Mouse (Mus musculus) midbrain, embryonic 13.5 days (tissue): Measurements from ENCODE around the gene Ckap2. TPM values are rescaled to one million over a fixed set of nuclear protein-coding genes. Genes with fewer than 3 reads are reported as not detected.

Experiments
- ATAC-seq: fragments of 200-750 bp; cut with Nextera tagmentation; 2 replicates; pipeline ENCODE4 v1.8.0; 2017; ENCODE audit warnings: mild to moderate bottlenecking, moderate TSS enrichment, moderate library complexity
- H3K27ac ChIP-seq: fragments of 300-500 bp; sonication (generic); 2 replicates; pipeline ENCODE4 v1.5.1; 2015; ENCODE audit warnings: inconsistent platforms, mild to moderate bottlenecking, moderate library complexity
- H3K27me3 ChIP-seq: fragments of 300-500 bp; sonication (generic); 2 replicates; pipeline ENCODE4 v1.6.1; 2015; ENCODE audit warnings: mild to moderate bottlenecking, inconsistent platforms
- H3K36me3 ChIP-seq: fragments of 300-500 bp; sonication (generic); 2 replicates; pipeline ENCODE4 v1.6.1; 2015; ENCODE audit warnings: mild to moderate bottlenecking, inconsistent platforms
- H3K4me1 ChIP-seq: fragments of 300-500 bp; sonication (generic); replicated peaks from 2 replicates; pipeline ENCODE4 v1.6.1; 2015; ENCODE audit warnings: inconsistent platforms
- H3K4me2 ChIP-seq: fragments of 300-500 bp; sonication (generic); replicated peaks from 2 replicates; pipeline ENCODE4 v1.6.1; 2015; ENCODE audit warnings: moderate library complexity, mild to moderate bottlenecking, inconsistent platforms
- H3K4me3 ChIP-seq: fragments of 300-500 bp; sonication (generic); replicated peaks from 2 replicates; pipeline ENCODE4 v1.5.1; 2015; ENCODE audit warnings: mild to moderate bottlenecking, inconsistent platforms
- H3K9ac ChIP-seq: fragments of 300-500 bp; sonication (generic); replicated peaks from 2 replicates; pipeline ENCODE4 v1.6.1; 2015; ENCODE audit warnings: mild to moderate bottlenecking, inconsistent platforms
- H3K9me3 ChIP-seq: fragments of 300-500 bp; sonication (generic); 2 replicates; pipeline ENCODE4 v1.6.1; 2016; ENCODE audit warnings: mild to moderate bottlenecking, inconsistent platforms
- WGBS: fragments of 180-500 bp; shearing (Covaris S2); methylation state at CpG from one replicate; pipeline ENCODE4 v1.1.7; 2015; 5-methylcytosine and 5-hydroxymethylcytosine counted together
- polyA plus RNA-seq: library from polyadenylated mRNA; unstranded; fragments of >200 nt; fragmentation: Nextera tagmentation; extraction: Ambion mirVana; gene quantifications from 2 replicates; pipeline ENCODE4 v1.2.1, GENCODE M21; 2015

Ckap2 gene
- polyA plus RNA-seq, 1 experiment from 2014 or later = 26.8 TPM

GRCm38 (mm10) chr8:22184884-22185283 lies 735 bp downstream of the Ckap2 start:
- Histone ChIP-seq H3K4me1 (peaks cover 13% of the 10 kb centered on the region), H3K36me3 (no peaks in the 10 kb centered on the region), H3K9me3 (no peaks in the 10 kb centered on the region), H3K27me3 (no peaks in the 10 kb centered on the region), H3K27ac (peak overlapping the region; percentile 81; the same call in 1 of the 2 replicates), H3K4me2 (peak overlapping the region; percentile 73), H3K9ac (peak overlapping the region; percentile 66), H3K4me3 (peak overlapping the region; percentile 62)
- WGBS = 1% methylated on average over 3 of the region's 3 CpGs
- peak; percentile 69 for ATAC-seq

- Histone ChIP-seq H3K9ac (no peak overlapping the region), H3K27ac (no peak overlapping the region), H3K27me3 (no peaks in the 10 kb centered on the region), H3K4me2 (no peak overlapping the region), H3K9me3 (no peaks in the 10 kb centered on the region), H3K4me3 (no peak overlapping the region), H3K36me3 (peaks cover 35% of the 10 kb centered on the region), H3K4me1 (no peaks in the 10 kb centered on the region)
- no peak for ATAC-seq
- 94% methylated on average over 7 of the region's 7 CpGs for WGBS
These were observed 9.7 kb downstream of the Ckap2 start for GRCm38 (mm10) chr8:22175966-22176365.

- no peak for ATAC-seq
- peaks cover 8% of the 10 kb centered on the region; the same call in 1 of the 2 replicates for H3K4me1 ChIP-seq
- WGBS = 91% methylated on average over 5 of the region's 5 CpGs
- no peak overlapping the region for H3K9ac ChIP-seq
- no peak overlapping the region for H3K4me2 ChIP-seq
- H3K4me3 ChIP-seq = no peak overlapping the region
- H3K36me3 ChIP-seq = peaks cover 19% of the 10 kb centered on the region
- no peak overlapping the region for H3K27ac ChIP-seq
- H3K27me3 ChIP-seq = no peaks in the 10 kb centered on the region
- no peaks in the 10 kb centered on the region for H3K9me3 ChIP-seq
These were observed 16.5 kb downstream of the Ckap2 start for GRCm38 (mm10) chr8:22169167-22169566.

DNA sequence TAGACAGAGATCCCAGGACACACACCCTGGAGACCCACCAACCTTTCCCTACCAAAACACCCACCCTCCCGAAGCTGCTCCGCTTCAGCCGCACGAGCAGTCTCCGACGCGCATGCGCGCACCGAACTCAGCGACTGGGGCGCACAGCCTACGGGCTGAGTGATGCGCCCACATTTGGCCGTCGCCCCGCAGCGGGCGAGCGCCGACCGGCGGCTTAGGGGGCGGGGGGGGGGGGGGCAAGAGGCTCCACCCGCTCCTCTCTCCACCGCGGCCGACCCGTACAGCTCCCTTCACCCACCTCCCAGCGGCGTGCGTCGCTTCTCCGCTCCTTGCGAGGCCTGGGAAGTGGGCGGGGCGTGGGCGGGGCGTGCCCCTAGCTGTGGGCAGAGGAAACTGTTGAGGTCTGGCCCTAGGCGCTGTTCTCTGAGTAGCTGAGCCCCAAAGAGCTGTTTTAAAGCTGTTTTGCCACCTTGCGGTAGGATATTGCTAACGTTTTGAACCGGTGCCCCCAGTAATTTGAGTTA lies 19.5 kb downstream of the Ckap2 start, which contains the start of gene Nek3:
Gene Nek3 (minus strand): TSS at position 356 of the 524 bp plus-strand sequence.
- H3K4me3 ChIP-seq = peak within 1 kb of the TSS; percentile 58
- ATAC-seq = peak; percentile 99
- H3K4me1 ChIP-seq = peaks cover 8% of the 10 kb centered on the region; the same call in 1 of the 2 replicates
- H3K4me2 ChIP-seq = peak within 1 kb of the TSS; percentile 57
- H3K27me3 ChIP-seq = no peaks in the 10 kb centered on the region
- peak within 1 kb of the TSS; percentile 61 for H3K9ac ChIP-seq
- peak within 1 kb of the TSS; percentile 85 for H3K27ac ChIP-seq
- peaks cover 11% of the 10 kb centered on the region for H3K36me3 ChIP-seq
- H3K9me3 ChIP-seq = no peaks in the 10 kb centered on the region
- WGBS = under 1% methylated on average over 33 of the region's 43 CpGs

- Histone ChIP-seq H3K36me3 (peaks cover 11% of the 10 kb centered on the region), H3K4me3 (peak overlapping the region; percentile 58), H3K27me3 (no peaks in the 10 kb centered on the region), H3K4me2 (peak overlapping the region; percentile 57), H3K9me3 (no peaks in the 10 kb centered on the region), H3K27ac (peak overlapping the region; percentile 85; the same call in 1 of the 2 replicates), H3K9ac (peak overlapping the region; percentile 61), H3K4me1 (peaks cover 8% of the 10 kb centered on the region; the same call in 1 of the 2 replicates)
- peak; percentile 51; the same call in 1 of the 2 replicates for ATAC-seq
- 59% methylated on average over 10 of the region's 10 CpGs for WGBS
These were observed 20.2 kb downstream of the Ckap2 start for GRCm38 (mm10) chr8:22165251-22166079.

GRCm38 (mm10) chr8:22164431-22164830 lies 21.2 kb downstream of the Ckap2 start:
- H3K4me1 ChIP-seq = peaks cover 8% of the 10 kb centered on the region; the same call in 1 of the 2 replicates

GRCm38 (mm10) chr8:22162206-22162605 lies 23.4 kb downstream of the Ckap2 start:
- H3K27ac ChIP-seq = no peak overlapping the region
- peaks cover 10% of the 10 kb centered on the region for H3K36me3 ChIP-seq
- 93% methylated on average over 8 of the region's 8 CpGs for WGBS
- peaks cover 8% of the 10 kb centered on the region; the same call in 1 of the 2 replicates for H3K4me1 ChIP-seq
- no peaks in the 10 kb centered on the region for H3K9me3 ChIP-seq
- H3K27me3 ChIP-seq = no peaks in the 10 kb centered on the region
- H3K4me2 ChIP-seq = no peak overlapping the region
- no peak overlapping the region for H3K4me3 ChIP-seq
- no peak for ATAC-seq
- H3K9ac ChIP-seq = no peak overlapping the region

More at GRCm38 (mm10) chr8:22164431-22164830, 21.2 kb downstream of the Ckap2 start:
- WGBS = 91% methylated on average over 10 of the region's 10 CpGs
- H3K4me2 ChIP-seq = no peak overlapping the region
- H3K4me3 ChIP-seq = no peak overlapping the region
- ATAC-seq = no peak
- no peak overlapping the region for H3K9ac ChIP-seq
- no peaks in the 10 kb centered on the region for H3K9me3 ChIP-seq
- no peaks in the 10 kb centered on the region for H3K27me3 ChIP-seq
- H3K36me3 ChIP-seq = peaks cover 15% of the 10 kb centered on the region
- H3K27ac ChIP-seq = no peak overlapping the region

GRCm38 (mm10) chr8:22150345-22150663 lies 35.3 kb downstream of the Ckap2 start:
- Histone ChIP-seq H3K9me3 (no peaks in the 10 kb centered on the region), H3K27ac (no peak overlapping the region), H3K4me1 (no peaks in the 10 kb centered on the region), H3K9ac (no peak overlapping the region), H3K36me3 (peaks cover 23% of the 10 kb centered on the region), H3K4me2 (no peak overlapping the region), H3K4me3 (no peak overlapping the region), H3K27me3 (no peaks in the 10 kb centered on the region)
- 93% methylated on average over 3 of the region's 3 CpGs for WGBS
- ATAC-seq = no peak

DNA sequence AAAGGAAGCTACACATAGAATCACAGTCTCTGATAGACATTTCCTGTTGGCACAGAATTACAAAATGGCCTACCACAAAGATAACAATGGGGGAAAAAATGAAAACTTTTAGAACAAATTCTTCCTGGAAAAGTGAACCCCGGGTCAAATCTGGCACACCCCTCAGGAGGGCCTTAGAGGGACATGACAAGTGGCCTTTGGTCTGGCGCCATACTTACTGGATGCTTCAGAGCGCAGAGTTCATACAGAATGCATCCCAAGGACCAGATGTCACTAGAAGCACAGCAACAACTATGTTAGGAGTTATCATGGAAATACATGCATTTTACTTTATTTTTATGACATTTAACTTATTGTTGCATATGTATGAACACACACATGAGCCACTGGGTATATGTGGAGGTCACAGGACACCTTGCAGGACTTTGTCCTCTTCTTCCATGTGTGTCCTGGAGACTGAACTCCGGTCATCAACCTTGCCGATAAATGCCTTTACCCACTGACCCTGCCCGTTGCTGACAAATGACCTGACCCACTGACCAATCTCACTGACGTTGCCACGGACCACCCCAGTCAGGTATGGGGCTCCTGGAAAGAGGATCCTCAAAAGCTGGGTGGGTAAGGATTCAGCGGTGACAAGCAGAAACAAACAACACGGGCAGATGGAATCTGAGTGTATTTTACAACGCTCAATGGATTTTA lies 35.8 kb downstream of the Ckap2 start:
- H3K4me1 ChIP-seq = no peaks in the 10 kb centered on the region
- no peaks in the 10 kb centered on the region for H3K9me3 ChIP-seq
- peaks cover 19% of the 10 kb centered on the region for H3K36me3 ChIP-seq
- no peak overlapping the region for H3K9ac ChIP-seq
- H3K4me3 ChIP-seq = no peak overlapping the region
- WGBS = 89% methylated on average over 11 of the region's 11 CpGs
- no peak for ATAC-seq
- H3K4me2 ChIP-seq = no peak overlapping the region
- H3K27me3 ChIP-seq = no peaks in the 10 kb centered on the region
- no peak overlapping the region for H3K27ac ChIP-seq

GRCm38 (mm10) chr8:22148367-22148740 lies 37.3 kb downstream of the Ckap2 start:
- Histone ChIP-seq H3K27ac (no peak overlapping the region), H3K9me3 (no peaks in the 10 kb centered on the region), H3K4me2 (no peak overlapping the region), H3K4me1 (no peaks in the 10 kb centered on the region), H3K4me3 (no peak overlapping the region), H3K9ac (no peak overlapping the region), H3K27me3 (no peaks in the 10 kb centered on the region), H3K36me3 (peaks cover 24% of the 10 kb centered on the region)
- ATAC-seq = no peak
- WGBS = 90% methylated on average over 7 of the region's 7 CpGs

DNA sequence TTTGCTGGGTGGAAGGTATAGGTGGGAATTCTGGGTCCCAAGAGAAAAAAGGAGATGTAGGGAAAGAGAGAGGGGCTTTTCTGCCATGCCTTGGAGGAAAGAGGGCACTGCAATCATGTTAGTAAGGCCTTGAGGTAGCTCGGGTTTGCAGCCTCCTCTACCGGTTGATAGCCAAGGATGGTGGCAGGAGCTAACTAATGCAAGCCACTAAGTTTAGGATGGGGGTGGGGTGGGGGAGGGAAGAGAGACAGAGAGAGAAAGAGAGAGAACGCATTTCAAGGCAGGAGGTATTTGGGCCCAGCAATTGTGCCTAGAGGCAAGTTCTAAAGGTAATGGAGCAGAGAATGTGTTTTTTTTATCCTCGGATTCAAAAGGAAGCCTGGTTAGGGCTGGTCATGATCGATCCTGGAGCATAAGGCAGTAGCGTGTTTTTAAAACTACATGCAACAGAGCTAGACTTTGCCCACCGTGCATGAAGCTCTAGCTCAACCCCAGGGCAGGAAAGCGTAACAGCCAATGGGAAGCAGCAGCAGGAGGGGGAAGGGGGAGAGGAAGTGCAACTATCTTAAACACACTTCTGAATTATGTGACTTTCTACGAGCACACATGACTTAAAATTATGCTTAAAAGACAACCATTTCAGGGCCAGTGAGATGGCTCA lies 37.8 kb downstream of the Ckap2 start:
- Histone ChIP-seq H3K27me3 (no peaks in the 10 kb centered on the region), H3K9me3 (no peaks in the 10 kb centered on the region), H3K4me3 (no peak overlapping the region), H3K9ac (no peak overlapping the region), H3K4me2 (no peak overlapping the region), H3K27ac (no peak overlapping the region), H3K4me1 (no peaks in the 10 kb centered on the region), H3K36me3 (peaks cover 24% of the 10 kb centered on the region)
- ATAC-seq = no peak
- 81% methylated on average over 9 of the region's 9 CpGs for WGBS
